Mouse (Mus musculus) thymus, adult 2 months (tissue): ENCODE measurements around the gene Kalrn. TPM values are rescaled to one million over a fixed set of nuclear protein-coding genes. Genes with fewer than 3 reads are reported as not detected.

Source experiments
- DNase-seq: peaks from one replicate; pipeline ENCODE4 v3.0.0; 2021
- H3K27ac ChIP-seq: fragments of 200-500 bp; 2 replicates; pipeline ENCODE4 v1.5.1; 2012; ENCODE audit warnings: low read length, control low read depth; ENCODE audit not compliant: control insufficient read depth, insufficient read depth
- H3K27me3 ChIP-seq: fragments of 200-500 bp; 2 replicates; pipeline ENCODE4 v1.6.1; 2012; ENCODE audit warnings: mild to moderate bottlenecking, low read length, moderate library complexity, mixed read lengths; ENCODE audit not compliant: control insufficient read depth, insufficient read depth
- H3K36me3 ChIP-seq: fragments of 200-500 bp; 2 replicates; pipeline ENCODE4 v1.6.1; 2012; ENCODE audit warnings: mild to moderate bottlenecking, low read length, moderate library complexity; ENCODE audit not compliant: control insufficient read depth, insufficient read depth
- H3K4me1 ChIP-seq: fragments of 200-500 bp; replicated peaks from 2 replicates; pipeline ENCODE4 v1.6.1; 2012; ENCODE audit warnings: low read length; ENCODE audit not compliant: control insufficient read depth, insufficient read depth
- H3K4me3 ChIP-seq: fragments of 200-500 bp; 2 replicates; pipeline ENCODE4 v1.5.1; 2012; ENCODE audit warnings: mild to moderate bottlenecking, low read length, control low read depth, moderate library complexity; ENCODE audit not compliant: control insufficient read depth, insufficient read depth
- CTCF ChIP-seq: fragments of 200-500 bp; IDR thresholded peaks from 2 replicates; pipeline ENCODE4 v1.5.1; 2012; ENCODE audit warnings: mild to moderate bottlenecking, control low read depth, low read length, moderate library complexity, borderline replicate concordance; ENCODE audit not compliant: control insufficient read depth, poor library complexity, insufficient read depth; ENCODE audit errors: extremely low read depth
- POLR2A ChIP-seq: fragments of 200-500 bp; IDR thresholded peaks from 2 replicates; pipeline ENCODE4 v1.6.1; 2012; ENCODE audit warnings: mild to moderate bottlenecking, low read length, control low read depth, moderate library complexity; ENCODE audit not compliant: control insufficient read depth, poor library complexity, insufficient read depth; ENCODE audit errors: extremely low read depth
- WGBS: fragments of 180-500 bp; shearing (Covaris S2); methylation state at CpG from one replicate; pipeline ENCODE4 v1.1.7; 2018; 5-methylcytosine and 5-hydroxymethylcytosine counted together
- polyA plus RNA-seq: library from polyadenylated mRNA; depleted of rRNA; stranded (reverse); fragments of >200 nt; gene quantifications from 2 replicates; pipeline ENCODE4 v1.2.3, GENCODE M21; 2012

Kalrn gene
- polyA plus RNA-seq, 1 experiment, result 2.9 TPM

- H3K27ac ChIP-seq, result no peak overlapping the region
- 90% methylated on average over 8 of the region's 8 CpGs for WGBS
- no peak overlapping the region for H3K4me3 ChIP-seq
- H3K4me1 ChIP-seq, result no peaks in the 10 kb centered on the region
- no peaks in the 10 kb centered on the region for H3K27me3 ChIP-seq
- no peak for DNase-seq
- TF ChIP-seq POLR2A, result no peak
- no peak for TF ChIP-seq CTCF
- no peaks in the 10 kb centered on the region for H3K36me3 ChIP-seq
These were observed 133.2 kb downstream of the Kalrn start for GRCm38 (mm10) chr16:34440019-34440615.

- TF ChIP-seq CTCF, result no peak
- no peak for TF ChIP-seq POLR2A
- Histone ChIP-seq H3K36me3 (no peaks in the 10 kb centered on the region), H3K4me3 (no peak overlapping the region), H3K27me3 (no peaks in the 10 kb centered on the region; the same call in 1 of the 2 replicates), H3K4me1 (no peaks in the 10 kb centered on the region), H3K27ac (no peak overlapping the region)
- DNase-seq, result no peak
- WGBS, result 91% methylated on average over 5 of the region's 5 CpGs
These were observed 143.2 kb downstream of the Kalrn start for GRCm38 (mm10) chr16:34430131-34430530.

GRCm38 (mm10) chr16:34427654-34428053 lies 145.7 kb downstream of the Kalrn start:
- H3K27me3 ChIP-seq, result no peaks in the 10 kb centered on the region; the same call in 1 of the 2 replicates
- no peak overlapping the region for H3K4me3 ChIP-seq
- H3K4me1 ChIP-seq, result no peaks in the 10 kb centered on the region
- no peaks in the 10 kb centered on the region for H3K36me3 ChIP-seq
- WGBS, result 83% methylated on average over 5 of the region's 5 CpGs
- DNase-seq, result no peak
- no peak for TF ChIP-seq POLR2A
- no peak for TF ChIP-seq CTCF
- H3K27ac ChIP-seq, result no peak overlapping the region

GRCm38 (mm10) chr16:34421473-34421872 lies 151.9 kb downstream of the Kalrn start:
- Histone ChIP-seq H3K4me3 (no peak overlapping the region), H3K27me3 (no peaks in the 10 kb centered on the region; the same call in 1 of the 2 replicates), H3K4me1 (no peaks in the 10 kb centered on the region), H3K27ac (no peak overlapping the region), H3K36me3 (no peaks in the 10 kb centered on the region)
- TF ChIP-seq POLR2A, result no peak
- no peak for TF ChIP-seq CTCF
- 67% methylated on average over 6 of the region's 6 CpGs for WGBS
- no peak for DNase-seq

GRCm38 (mm10) chr16:34417966-34418365 lies 155.4 kb downstream of the Kalrn start:
- Histone ChIP-seq H3K4me1 (no peaks in the 10 kb centered on the region), H3K27me3 (no peaks in the 10 kb centered on the region), H3K4me3 (no peak overlapping the region), H3K36me3 (no peaks in the 10 kb centered on the region), H3K27ac (no peak overlapping the region)
- TF ChIP-seq CTCF (no peak), POLR2A (no peak)
- 92% methylated on average over 3 of the region's 3 CpGs for WGBS
- no peak for DNase-seq

- Histone ChIP-seq H3K4me3 (no peak overlapping the region), H3K27ac (no peak overlapping the region), H3K36me3 (no peaks in the 10 kb centered on the region), H3K27me3 (no peaks in the 10 kb centered on the region), H3K4me1 (no peaks in the 10 kb centered on the region)
- WGBS, result 93% methylated on average over 3 of the region's 3 CpGs
- TF ChIP-seq CTCF (no peak), POLR2A (no peak)
- no peak for DNase-seq
These were observed 155.9 kb downstream of the Kalrn start for GRCm38 (mm10) chr16:34417383-34417782.

GRCm38 (mm10) chr16:34414581-34414980 lies 158.8 kb downstream of the Kalrn start:
- Histone ChIP-seq H3K27ac (no peak overlapping the region), H3K4me3 (no peak overlapping the region)
- 21% methylated on average over 7 of the region's 7 CpGs for WGBS

More at GRCm38 (mm10) chr16:34414581-34414980, 158.8 kb downstream of the Kalrn start:
- DNase-seq, result no peak
- H3K27me3 ChIP-seq, result no peaks in the 10 kb centered on the region
- H3K4me1 ChIP-seq, result no peaks in the 10 kb centered on the region
- no peaks in the 10 kb centered on the region for H3K36me3 ChIP-seq
- TF ChIP-seq CTCF (no peak), POLR2A (no peak)
